Mouse (Mus musculus) midbrain, embryonic 10.5 days (tissue): ENCODE measurements at regions not wholly inside any gene's neighbourhood (a gene's known extent, or its start where the extent isn't known, plus 50 kb on each side); places are given as distances from the start of the nearest gene placed in this dataset.
"Not testable (repeated sequence)": the region's sequence is repeated elsewhere in the genome, so short reads cannot be mapped to it uniquely, and the experiment has no call there.

Experiments
- DNase-seq: peaks from one replicate; pipeline ENCODE4 v3.0.0-alpha.2; 2017; ENCODE audit warnings: low spot score
- H3K27ac ChIP-seq: fragments of 300-500 bp; sonication (generic); replicated peaks from 2 replicates; pipeline ENCODE4 v1.5.1; 2016; ENCODE audit warnings: mild to moderate bottlenecking
- H3K27me3 ChIP-seq: fragments of 300-500 bp; sonication (generic); 2 replicates; pipeline ENCODE4 v1.6.1; 2016; ENCODE audit warnings: low read depth, mild to moderate bottlenecking; ENCODE audit not compliant: poor library complexity, severe bottlenecking
- H3K36me3 ChIP-seq: fragments of 300-500 bp; sonication (generic); 2 replicates; pipeline ENCODE4 v1.6.1; 2016; ENCODE audit warnings: mild to moderate bottlenecking, moderate library complexity
- H3K4me1 ChIP-seq: fragments of 300-500 bp; sonication (generic); 2 replicates; pipeline ENCODE4 v1.6.1; 2016
- H3K4me3 ChIP-seq: fragments of 300-500 bp; sonication (generic); 2 replicates; pipeline ENCODE4 v1.5.1; 2016; ENCODE audit warnings: mild to moderate bottlenecking, moderate library complexity
- H3K9me3 ChIP-seq: fragments of 300-500 bp; sonication (generic); replicated peaks from 2 replicates; pipeline ENCODE4 v1.6.1; 2016; ENCODE audit warnings: mild to moderate bottlenecking
- WGBS: fragments of 180-500 bp; shearing (Covaris S2); methylation state at CpG from one replicate; pipeline ENCODE4 v1.1.7; 2016; 5-methylcytosine and 5-hydroxymethylcytosine counted together

DNA sequence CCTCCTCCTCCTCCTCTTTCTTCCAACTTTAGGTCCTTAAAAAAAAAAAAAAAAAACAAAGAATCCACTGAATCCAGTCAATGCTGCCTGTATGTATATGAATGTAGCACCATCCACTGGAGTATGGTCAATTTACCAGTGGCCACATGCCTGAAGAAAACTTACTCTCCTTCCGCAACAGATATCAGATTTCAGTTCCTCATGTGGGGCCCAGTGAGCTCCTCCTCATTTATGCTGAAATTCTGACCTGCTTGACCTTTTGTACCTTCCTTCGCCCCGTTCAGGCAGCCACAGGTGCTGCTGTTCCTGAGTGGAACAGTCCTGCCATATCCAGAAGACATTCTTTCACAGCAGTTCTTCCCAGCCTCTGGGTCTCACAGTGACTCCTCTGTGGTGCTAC lies 161.8 kb upstream of the Vrk2 start:
- Histone ChIP-seq H3K36me3 (no peaks in the 10 kb centered on the region), H3K27ac (no peak overlapping the region), H3K4me1 (peaks cover 23% of the 10 kb centered on the region), H3K9me3 (no peaks in the 10 kb centered on the region), H3K27me3 (no peaks in the 10 kb centered on the region), H3K4me3 (no peak overlapping the region)
- 89% methylated on average over 3 of the region's 3 CpGs for WGBS
- DNase-seq, result no peak

GRCm38 (mm10) chr11:26753616-26754015 lies 159.8 kb upstream of the Vrk2 start:
- H3K4me3 ChIP-seq, result no peak overlapping the region
- 25% methylated on average over 1 of the region's 1 CpGs for WGBS
- H3K27ac ChIP-seq, result peak overlapping the region; percentile 56
- H3K9me3 ChIP-seq, result no peaks in the 10 kb centered on the region
- H3K36me3 ChIP-seq, result no peaks in the 10 kb centered on the region
- no peaks in the 10 kb centered on the region for H3K27me3 ChIP-seq
- H3K4me1 ChIP-seq, result peaks cover 23% of the 10 kb centered on the region
- peak; percentile 26 for DNase-seq

- Histone ChIP-seq H3K4me3 (no peak overlapping the region), H3K27ac (no peak overlapping the region), H3K4me1 (no peaks in the 10 kb centered on the region), H3K27me3 (no peaks in the 10 kb centered on the region), H3K36me3 (no peaks in the 10 kb centered on the region), H3K9me3 (peaks cover 4% of the 10 kb centered on the region; the same call in 1 of the 2 replicates)
- DNase-seq, result no peak
- 95% methylated on average over 1 of the region's 1 CpGs for WGBS
Measured at GRCm38 (mm10) chr11:26742235-26742634, 148.4 kb upstream of the Vrk2 start.

DNA sequence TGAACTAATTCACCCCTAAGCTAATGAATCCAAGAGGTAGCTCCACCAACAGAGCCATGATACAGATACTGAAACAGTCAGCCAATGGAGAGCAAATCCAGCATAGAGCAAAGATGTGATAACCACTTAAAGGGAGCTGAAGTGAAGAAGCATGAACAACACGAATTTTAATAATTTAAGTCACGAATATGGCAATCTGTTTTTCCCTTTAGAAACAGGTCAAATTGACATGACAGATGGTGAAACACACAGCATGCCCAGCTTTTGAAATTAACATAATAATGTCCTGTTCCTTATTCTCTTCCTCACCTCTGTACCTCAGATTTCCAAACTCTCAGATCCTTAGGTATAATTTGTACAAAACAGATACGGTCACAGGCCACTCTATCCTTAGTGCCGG lies 145.9 kb upstream of the Vrk2 start:
- Histone ChIP-seq H3K27ac (no peak overlapping the region), H3K36me3 (no peaks in the 10 kb centered on the region), H3K4me3 (no peak overlapping the region), H3K4me1 (no peaks in the 10 kb centered on the region), H3K27me3 (no peaks in the 10 kb centered on the region), H3K9me3 (peaks cover 4% of the 10 kb centered on the region; the same call in 1 of the 2 replicates)
- DNase-seq, result no peak
- 84% methylated on average over 4 of the region's 4 CpGs for WGBS

GRCm38 (mm10) chr11:26726969-26727368 lies 133.2 kb upstream of the Vrk2 start:
- WGBS, result 92% methylated on average over 1 of the region's 1 CpGs
- H3K27me3 ChIP-seq, result no peaks in the 10 kb centered on the region
- 0 out of 2 replicates have a peak, but pooled peaks cover 5% of the 10 kb centered on the region for H3K4me1 ChIP-seq
- no peak for DNase-seq
- no peaks in the 10 kb centered on the region for H3K36me3 ChIP-seq
- H3K27ac ChIP-seq, result no peak overlapping the region
- no peaks in the 10 kb centered on the region for H3K9me3 ChIP-seq
- H3K4me3 ChIP-seq, result no peak overlapping the region

DNA sequence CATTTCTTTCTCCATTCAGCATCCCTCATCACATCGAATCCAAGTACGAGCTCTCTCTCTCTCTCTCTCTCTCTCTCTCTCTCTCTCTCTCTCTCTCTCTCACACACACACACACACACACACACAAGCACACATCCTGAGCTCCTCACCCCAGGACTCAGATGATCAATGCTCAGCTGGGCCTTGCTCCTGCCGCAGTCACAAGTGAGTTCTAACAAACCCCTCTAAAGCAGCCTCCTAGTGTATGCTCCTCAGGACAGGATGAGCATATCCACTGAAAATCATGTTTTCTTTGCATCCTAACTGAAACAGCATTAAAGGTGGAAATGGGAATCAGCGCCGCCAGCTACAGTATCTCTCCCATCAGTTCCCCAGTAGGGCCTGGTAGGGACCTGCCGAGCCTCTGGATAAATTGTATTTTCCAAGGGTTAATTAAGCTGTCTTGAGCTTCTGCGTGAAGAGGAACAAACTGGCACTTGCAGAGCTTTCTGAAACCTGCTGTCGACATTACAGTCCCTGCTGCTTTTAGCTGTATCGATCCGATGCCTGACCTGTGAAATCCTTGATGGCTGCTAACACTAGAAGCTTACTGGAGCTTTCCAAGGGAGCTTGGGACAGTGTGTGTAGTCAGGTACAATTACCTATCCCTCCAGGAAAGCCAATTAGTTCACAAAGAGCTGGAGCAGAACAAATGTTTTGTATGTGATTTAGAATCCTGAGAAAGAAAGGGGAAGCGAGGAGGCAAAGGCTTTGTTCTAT lies 131.3 kb upstream of the Vrk2 start:
- H3K27ac ChIP-seq, result no peak overlapping the region
- 0 out of 2 replicates have a peak, but pooled peaks cover 5% of the 10 kb centered on the region for H3K4me1 ChIP-seq
- no peaks in the 10 kb centered on the region for H3K9me3 ChIP-seq
- WGBS, result 73% methylated on average over 11 of the region's 11 CpGs
- no peaks in the 10 kb centered on the region for H3K27me3 ChIP-seq
- H3K4me3 ChIP-seq, result no peak overlapping the region
- H3K36me3 ChIP-seq, result no peaks in the 10 kb centered on the region
- DNase-seq, result no peak

DNA sequence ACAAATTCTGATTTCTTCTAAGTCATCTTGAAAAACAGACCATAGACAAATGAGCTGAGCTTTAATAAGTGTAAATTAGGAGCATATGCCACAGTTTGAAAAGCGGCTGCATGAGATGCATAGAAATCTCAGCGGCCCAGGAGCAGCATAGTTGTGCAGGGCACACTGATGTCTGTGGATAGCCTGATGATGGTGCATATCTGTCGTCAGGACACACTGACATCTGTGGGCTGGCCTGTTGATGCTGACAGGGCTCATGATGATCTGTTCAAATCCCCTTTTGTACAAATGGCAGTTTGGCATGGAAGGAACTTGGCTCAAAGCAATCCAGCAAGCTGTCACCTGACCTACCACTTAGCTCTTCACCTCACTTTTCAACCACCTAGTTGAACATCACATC lies 128.5 kb upstream of the Vrk2 start:
- Histone ChIP-seq H3K36me3 (no peaks in the 10 kb centered on the region), H3K4me3 (no peak overlapping the region), H3K27me3 (no peaks in the 10 kb centered on the region), H3K4me1 (0 out of 2 replicates have a peak, but pooled peaks cover 5% of the 10 kb centered on the region), H3K9me3 (no peaks in the 10 kb centered on the region), H3K27ac (no peak overlapping the region)
- WGBS, result 87% methylated on average over 3 of the region's 3 CpGs
- DNase-seq, result no peak

DNA sequence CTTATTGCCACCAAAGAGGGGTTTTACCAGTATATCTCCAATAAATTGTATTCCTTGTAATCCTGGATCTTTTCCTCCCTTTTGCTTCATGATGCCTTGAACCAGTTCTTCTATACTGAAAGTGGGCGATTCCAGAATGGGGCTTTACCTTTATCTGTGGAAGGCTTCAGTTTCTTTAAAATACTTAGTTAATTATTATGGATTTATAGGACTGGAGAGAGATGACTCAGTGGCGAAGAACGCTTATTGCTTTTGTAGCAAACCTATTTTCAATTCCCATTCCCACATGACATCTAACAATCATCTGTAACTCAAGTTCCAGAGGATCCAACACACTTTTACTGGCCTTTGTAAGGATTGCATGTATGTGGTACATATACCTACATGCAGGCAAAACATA lies 127.4 kb upstream of the Vrk2 start:
- DNase-seq, result no peak
- no peaks in the 10 kb centered on the region for H3K27me3 ChIP-seq
- no peaks in the 10 kb centered on the region for H3K9me3 ChIP-seq
- H3K4me1 ChIP-seq, result 0 out of 2 replicates have a peak, but pooled peaks cover 5% of the 10 kb centered on the region
- H3K27ac ChIP-seq, result no peak overlapping the region
- WGBS, result 95% methylated on average over 3 of the region's 3 CpGs
- no peaks in the 10 kb centered on the region for H3K36me3 ChIP-seq
- no peak overlapping the region for H3K4me3 ChIP-seq

- H3K4me1 ChIP-seq, H3K27ac ChIP-seq, DNase-seq, H3K9me3 ChIP-seq, H3K36me3 ChIP-seq, H3K4me3 ChIP-seq, H3K27me3 ChIP-seq: not testable (repeated sequence)
- WGBS, result 78% methylated on average over 2 of the region's 2 CpGs
Measured at GRCm38 (mm10) chr11:26711237-26711636, 117.4 kb upstream of the Vrk2 start.

GRCm38 (mm10) chr11:26708636-26709035 lies 114.8 kb upstream of the Vrk2 start:
- Histone ChIP-seq H3K4me3 (no peak overlapping the region), H3K36me3 (no peaks in the 10 kb centered on the region), H3K4me1 (no peaks in the 10 kb centered on the region), H3K9me3 (no peaks in the 10 kb centered on the region), H3K27ac (no peak overlapping the region), H3K27me3 (no peaks in the 10 kb centered on the region)
- DNase-seq, result no peak
- WGBS, result 78% methylated on average over 2 of the region's 2 CpGs

GRCm38 (mm10) chr11:26683850-26684249 lies 90.1 kb upstream of the Vrk2 start:
- Histone ChIP-seq H3K36me3 (no peaks in the 10 kb centered on the region), H3K27ac (no peak overlapping the region), H3K9me3 (no peaks in the 10 kb centered on the region), H3K27me3 (no peaks in the 10 kb centered on the region), H3K4me3 (no peak overlapping the region), H3K4me1 (peaks cover 17% of the 10 kb centered on the region)
- no peak for DNase-seq

DNA sequence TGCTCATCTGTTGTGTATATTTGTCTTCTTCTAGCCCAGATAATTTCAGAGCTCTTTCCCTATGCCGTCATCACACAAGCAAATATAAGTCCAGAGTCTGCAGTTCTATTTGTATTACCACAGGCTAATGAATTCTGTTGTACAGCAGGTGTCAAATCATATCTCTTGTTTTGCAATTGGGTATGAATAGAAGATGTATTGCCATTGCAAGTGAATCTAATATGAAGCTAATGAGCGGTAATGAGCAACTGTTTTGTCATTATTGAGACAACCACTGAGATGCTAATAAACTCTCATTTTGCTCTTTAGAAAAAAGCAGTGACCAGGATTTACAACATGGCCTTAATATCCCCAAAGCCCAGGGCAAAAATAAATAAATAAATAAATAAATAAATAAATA lies 73.5 kb upstream of the Vrk2 start:
- no peak for DNase-seq

GRCm38 (mm10) chr11:26660878-26661277 lies 67.1 kb upstream of the Vrk2 start:
- no peak for DNase-seq
- Histone ChIP-seq H3K4me3 (no peak overlapping the region), H3K4me1 (no peaks in the 10 kb centered on the region), H3K27me3 (no peaks in the 10 kb centered on the region), H3K27ac (no peak overlapping the region), H3K9me3 (no peaks in the 10 kb centered on the region), H3K36me3 (no peaks in the 10 kb centered on the region)

More for the DNA sequence above, 73.5 kb upstream of the Vrk2 start:
- 96% methylated on average over 2 of the region's 2 CpGs for WGBS
- Histone ChIP-seq H3K4me3 (no peak overlapping the region), H3K27me3 (no peaks in the 10 kb centered on the region), H3K9me3 (no peaks in the 10 kb centered on the region), H3K4me1 (no peaks in the 10 kb centered on the region), H3K36me3 (no peaks in the 10 kb centered on the region), H3K27ac (no peak overlapping the region)

- H3K27me3 ChIP-seq, H3K27ac ChIP-seq, DNase-seq, H3K4me3 ChIP-seq, H3K9me3 ChIP-seq, H3K4me1 ChIP-seq, H3K36me3 ChIP-seq: not testable (repeated sequence)
Measured at GRCm38 (mm10) chr11:26649165-26649564, 55.4 kb upstream of the Vrk2 start.
